Mouse (Mus musculus) CH12.LX (cell line): Measurements from ENCODE around the gene Pla1a. TPM values are rescaled to one million over a fixed set of nuclear protein-coding genes. Genes with fewer than 3 reads are reported as not detected.

Experiments used
- DNase-seq: peaks from one replicate; pipeline ENCODE4 v3.0.0-alpha.2; 2013; ENCODE audit errors: extremely low read depth
- H3K27ac ChIP-seq: 2 replicates; pipeline ENCODE4 v1.5.1; 2012; ENCODE audit warnings: low read depth, mild to moderate bottlenecking, control low read depth, moderate library complexity; ENCODE audit not compliant: insufficient read depth
- H3K27me3 ChIP-seq: replicated peaks from 2 replicates; pipeline ENCODE3; 2012; ENCODE audit warnings: inconsistent platforms
- H3K36me3 ChIP-seq, 2 experiments: replicated peaks in 1 of 2; 2 replicates each; pipeline versions ENCODE3 to v1.6.1; 2012; ENCODE audit warnings: inconsistent platforms in 1 of 2, low read length in 1 of 2, mild to moderate bottlenecking in 1 of 2, mixed read lengths in 1 of 2, moderate library complexity in 1 of 2; ENCODE audit not compliant: control insufficient read depth in 1 of 2, insufficient read depth in 1 of 2
- H3K4me1 ChIP-seq, 2 experiments: 2 replicates each; pipeline ENCODE4 v1.6.1; 2012; ENCODE audit warnings: inconsistent platforms in 1 of 2, moderate library complexity in 1 of 2; ENCODE audit not compliant: insufficient read depth in 2 of 2, control insufficient read depth in 1 of 2
- H3K4me2 ChIP-seq: 2 replicates; pipeline ENCODE4 v1.6.1; 2012; ENCODE audit warnings: low read depth, mild to moderate bottlenecking, control low read depth; ENCODE audit not compliant: poor library complexity, insufficient read depth, severe bottlenecking
- H3K4me3 ChIP-seq, 3 experiments: fragments of 150-350 bp in 1 of 3; sonication (generic) in 1 of 3; replicated peaks in 1 of 3; 2 replicates each; pipeline versions ENCODE3 to v1.5.1; 2011 to 2012; ENCODE audit warnings: low read depth in 2 of 3, low read length in 2 of 3, mild to moderate bottlenecking in 2 of 3, moderate library complexity in 2 of 3, control low read depth in 1 of 3, improper control_type of control experiment in 1 of 3, inconsistent platforms in 1 of 3, mixed read lengths in 1 of 3; ENCODE audit not compliant: poor library complexity in 1 of 3
- H3K79me2 ChIP-seq: replicated peaks from 2 replicates; pipeline ENCODE4 v1.6.1; 2012; ENCODE audit warnings: mild to moderate bottlenecking, moderate library complexity; ENCODE audit not compliant: control insufficient read depth, poor library complexity, insufficient read depth, severe bottlenecking; ENCODE audit errors: extremely low read depth
- H3K9ac ChIP-seq: 2 replicates; pipeline ENCODE4 v1.6.1; 2012; ENCODE audit warnings: low read depth, mild to moderate bottlenecking, control low read depth, moderate library complexity; ENCODE audit not compliant: insufficient read depth
- H3K9me3 ChIP-seq: replicated peaks from 2 replicates; pipeline ENCODE3; 2012; ENCODE audit warnings: low read length, inconsistent platforms, mixed read lengths
- BHLHE40 ChIP-seq: IDR thresholded peaks from 2 replicates; pipeline ENCODE4 v1.6.1; 2011; ENCODE audit warnings: mild to moderate bottlenecking, low read depth, low read length, improper control_type of control experiment
- CHD1 ChIP-seq: IDR thresholded peaks from 2 replicates; pipeline ENCODE4 v1.6.1; 2012; ENCODE audit warnings: low read depth, low read length, improper control_type of control experiment, inconsistent platforms
- ELF1 ChIP-seq: IDR thresholded peaks from 2 replicates; pipeline ENCODE4 v1.6.1; 2014; ENCODE audit warnings: low read depth, mild to moderate bottlenecking, inconsistent platforms, low read length, improper control_type of control experiment
- ETS1 ChIP-seq: conservative IDR thresholded peaks from 2 replicates; pipeline ENCODE4 v1.6.1; 2012; ENCODE audit warnings: low read depth, mild to moderate bottlenecking, inconsistent platforms, low read length, improper control_type of control experiment, moderate library complexity
- JUN ChIP-seq: IDR thresholded peaks from 2 replicates; pipeline ENCODE4 v1.6.1; 2011; ENCODE audit warnings: low read depth, mild to moderate bottlenecking, low read length, improper control_type of control experiment, moderate library complexity; ENCODE audit not compliant: insufficient read depth
- KAT2A ChIP-seq: IDR thresholded peaks from 2 replicates; pipeline ENCODE4 v1.6.1; 2012; ENCODE audit warnings: low read length, improper control_type of control experiment, inconsistent platforms; ENCODE audit not compliant: insufficient replicate concordance
- MAX ChIP-seq: IDR thresholded peaks from 2 replicates; pipeline ENCODE4 v1.6.1; 2011; ENCODE audit warnings: low read length, improper control_type of control experiment
- NRF1 ChIP-seq: IDR thresholded peaks from 2 replicates; pipeline ENCODE4 v1.6.1; 2014; ENCODE audit warnings: low read depth, mild to moderate bottlenecking, inconsistent platforms, low read length, improper control_type of control experiment, moderate library complexity
- RAD21 ChIP-seq: IDR thresholded peaks from 2 replicates; pipeline ENCODE4 v1.6.1; 2011; ENCODE audit warnings: low read depth, mild to moderate bottlenecking, low read length, improper control_type of control experiment, moderate library complexity
- SMC3 ChIP-seq: IDR thresholded peaks from 2 replicates; pipeline ENCODE4 v1.6.1; 2011; ENCODE audit warnings: low read depth, low read length, improper control_type of control experiment
- UBTF ChIP-seq: IDR thresholded peaks from 2 replicates; pipeline ENCODE4 v1.6.1; 2012; ENCODE audit warnings: low read depth, mild to moderate bottlenecking, inconsistent platforms, low read length, improper control_type of control experiment, moderate library complexity
- USF1 ChIP-seq: IDR thresholded peaks from 2 replicates; pipeline ENCODE4 v1.6.1; 2014; ENCODE audit warnings: low read depth, mild to moderate bottlenecking, inconsistent platforms, low read length, improper control_type of control experiment
- USF2 ChIP-seq: conservative IDR thresholded peaks from 2 replicates; pipeline ENCODE4 v1.6.1; 2011; ENCODE audit warnings: low read depth, low read length, improper control_type of control experiment
- ZKSCAN1 ChIP-seq: IDR thresholded peaks from 2 replicates; pipeline ENCODE4 v1.6.1; 2012; ENCODE audit warnings: low read depth, inconsistent platforms, low read length, improper control_type of control experiment, borderline replicate concordance
- dilution Hi-C: fragments of 300-500 bp; cut with MboI; formaldehyde crosslinking; loops from 2 replicates; pipeline ENCODE4 v1.14.3; 2020; ENCODE audit warnings: low sequenced_read_pairs; ENCODE audit not compliant: extremely low pct_unique_long_range_greater_than_20kb, extremely low pct_ligation_motif_present
- in situ Hi-C: fragments of 300-500 bp; cut with MboI; formaldehyde crosslinking; loops from 3 replicates; pipeline ENCODE4 v1.14.3; 2019; ENCODE audit warnings: low sequenced_read_pairs, low pct_ligation_motif_present, low pct_unique_long_range_greater_than_20kb, mixed read lengths
- polyA plus RNA-seq: library from polyadenylated mRNA; unstranded; fragments of >175 nt; gene quantifications from 2 replicates; pipeline ENCODE4 v1.2.1, GENCODE M21; 2012; ENCODE audit warnings: low read depth; ENCODE audit not compliant: insufficient read length
- total RNA-seq, 2 experiments: library from RNA; depleted of rRNA; stranded (reverse); fragments of 300-350 nt in 1 of 2; fragments of >200 nt in 1 of 2; gene quantifications; 2 replicates each; pipeline ENCODE4 v1.2.3; 2012 to 2014

Pla1a gene
- total and polyA plus RNA-seq, 3 experiments = 9.3 to 27.9 (median 14.3) TPM

DNA sequence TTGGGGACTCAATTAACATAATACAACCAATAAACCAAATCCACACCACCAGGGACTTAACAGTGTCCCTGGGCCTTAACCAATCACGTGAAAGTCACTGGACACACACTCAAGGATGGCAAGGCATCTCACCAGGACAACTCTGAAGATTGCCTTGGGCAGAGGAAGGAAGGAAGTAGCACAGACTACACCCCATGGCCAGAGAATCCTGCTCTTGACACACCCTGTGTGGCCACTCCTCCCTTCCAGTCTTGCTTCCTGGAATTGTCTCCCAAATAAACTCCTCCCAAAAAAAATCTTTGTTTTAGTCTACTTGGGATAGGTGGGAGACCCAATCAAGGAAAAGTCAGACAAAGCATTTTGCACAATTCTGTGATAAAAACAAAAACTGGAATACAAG is 12.1 kb upstream of the Pla1a start:
- dilution Hi-C loops (no loop called here), in situ Hi-C loops (no loop called here)
- no peak overlapping the region for H3K4me2 ChIP-seq
- no peak overlapping the region for H3K4me3 ChIP-seq
- no peak for DNase-seq
- H3K79me2 ChIP-seq = peaks cover 5% of the 10 kb centered on the region; the same call in 1 of the 2 replicates
- H3K9me3 ChIP-seq = peaks cover 14% of the 10 kb centered on the region
- TF ChIP-seq SMC3 = no peak
- H3K36me3 ChIP-seq = peaks cover 52 to 72% of the 10 kb centered on the region in 2 experiments
- H3K27ac ChIP-seq = no peak overlapping the region
- H3K27me3 ChIP-seq = no peaks in the 10 kb centered on the region
- H3K4me1 ChIP-seq = peaks cover 17 to 61% of the 10 kb centered on the region in 2 experiments
- H3K9ac ChIP-seq = no peak overlapping the region

DNA sequence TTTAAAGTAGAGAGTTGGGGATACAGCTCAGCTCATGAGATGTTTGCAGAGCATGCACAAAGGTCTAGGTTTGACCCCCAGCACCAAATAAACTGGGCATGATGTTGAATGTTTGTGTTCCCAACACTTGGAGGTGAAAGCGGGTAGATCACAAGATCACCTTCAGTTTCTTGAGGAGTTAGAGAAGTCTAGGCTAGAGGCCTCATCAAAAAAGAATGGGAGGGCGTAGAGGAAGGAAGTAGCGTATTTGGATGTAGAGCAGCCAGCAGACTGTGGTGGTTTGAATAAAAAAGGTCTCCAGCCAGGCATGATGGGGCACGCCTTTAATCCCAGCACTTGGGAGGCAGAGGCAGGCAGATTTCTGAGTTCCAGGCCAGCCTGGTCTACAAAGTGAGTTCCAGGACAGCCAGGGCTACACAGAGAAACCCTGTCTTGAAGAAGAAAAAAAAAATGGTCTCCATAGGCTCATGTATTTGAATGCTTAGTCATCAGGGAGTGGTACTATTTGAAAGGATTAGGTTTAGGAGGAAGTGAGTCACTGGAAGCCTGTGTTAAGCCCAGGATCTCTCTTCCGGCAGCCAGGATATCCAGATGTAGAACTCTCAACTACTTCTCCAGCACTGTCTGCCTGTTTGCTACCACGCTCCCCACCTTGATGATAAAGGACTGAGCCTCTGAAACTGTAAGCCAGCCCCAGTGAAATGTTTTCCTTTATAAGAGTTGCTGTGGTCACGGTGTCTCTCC is 10.9 kb upstream of the Pla1a start:
- H3K4me1 ChIP-seq = peaks cover 15 to 57% of the 10 kb centered on the region in 2 experiments
- DNase-seq = no peak
- peaks cover 45 to 61% of the 10 kb centered on the region in 2 experiments for H3K36me3 ChIP-seq
- H3K9ac ChIP-seq = no peak overlapping the region
- H3K4me2 ChIP-seq = no peak overlapping the region
- H3K9me3 ChIP-seq = peaks cover 14% of the 10 kb centered on the region
- in situ Hi-C loops (no loop called here), dilution Hi-C loops (no loop called here)
- no peaks in the 10 kb centered on the region for H3K27me3 ChIP-seq
- TF ChIP-seq ETS1 = no peak
- no peak for TF ChIP-seq RAD21
- no peak for TF ChIP-seq ZKSCAN1
- no peak for TF ChIP-seq BHLHE40
- TF ChIP-seq MAX = no peak
- no peak for TF ChIP-seq CHD1
- TF ChIP-seq KAT2A = no peak
- TF ChIP-seq JUN = no peak
- no peak for TF ChIP-seq UBTF
- no peak for TF ChIP-seq NRF1
- TF ChIP-seq USF1 = no peak
- TF ChIP-seq USF2 = no peak
- TF ChIP-seq ELF1 = no peak
- no peak overlapping the region for H3K4me3 ChIP-seq
- 0 out of 2 replicates have a peak, but pooled peaks cover 5% of the 10 kb centered on the region for H3K79me2 ChIP-seq
- no peak overlapping the region for H3K27ac ChIP-seq
